Mouse (Mus musculus): ENCODE results near the gene Dnaja4. TPM values are rescaled to one million over a fixed set of nuclear protein-coding genes. Genes with fewer than 3 reads are reported as not detected.

Dnaja4 gene
- polyA plus RNA-seq, 1 experiment from 2014 or later: 3.1 TPM

Small RNAs within 50 kb of the gene (microRNA-seq; reads per million reads assigned to microRNA genes)
- gene Mir5710: not detected

Other genes starting within 250 kb of the Dnaja4 start
- gene Dmxl2, start 197.2 kb upstream of the Dnaja4 start, polyA plus RNA-seq (2016; fragmentation: Nextera tagmentation; extraction: Ambion mirVana): 6.0 and 6.9 TPM in 2 replicates
- gene Sh2d7, start 159.9 kb upstream of the Dnaja4 start, polyA plus RNA-seq (2016; fragmentation: Nextera tagmentation; extraction: Ambion mirVana): not detected in 2 replicates
- gene Cib2, start 138.7 kb upstream of the Dnaja4 start, polyA plus RNA-seq (2016; fragmentation: Nextera tagmentation; extraction: Ambion mirVana): 8.3 and 9.1 TPM in 2 replicates
- gene Idh3a, start 112.5 kb upstream of the Dnaja4 start, polyA plus RNA-seq (2016; fragmentation: Nextera tagmentation; extraction: Ambion mirVana): 129 and 133 TPM in 2 replicates
- gene Acsbg1, start 37.0 kb upstream of the Dnaja4 start, polyA plus RNA-seq (2016; fragmentation: Nextera tagmentation; extraction: Ambion mirVana): 7.7 and 9.6 TPM in 2 replicates
- gene Wdr61, start 35.6 kb downstream of the Dnaja4 start, polyA plus RNA-seq (2016; fragmentation: Nextera tagmentation; extraction: Ambion mirVana): 183 and 188 TPM in 2 replicates
- gene Crabp1, start 65.9 kb downstream of the Dnaja4 start, polyA plus RNA-seq (2016; fragmentation: Nextera tagmentation; extraction: Ambion mirVana): 1,057 and 1,193 TPM in 2 replicates
- 46.0 and 46.4 TPM in 2 replicates for gene Ireb2, start 164.9 kb downstream of the Dnaja4 start, polyA plus RNA-seq (2016; fragmentation: Nextera tagmentation; extraction: Ambion mirVana)
- gene Hykk, start 218.4 kb downstream of the Dnaja4 start, polyA plus RNA-seq (2016; fragmentation: Nextera tagmentation; extraction: Ambion mirVana): 4.3 and 5.0 TPM in 2 replicates